8 mouse cellular contexts compared by ENCODE assay signal in the genomic region with DNA sequence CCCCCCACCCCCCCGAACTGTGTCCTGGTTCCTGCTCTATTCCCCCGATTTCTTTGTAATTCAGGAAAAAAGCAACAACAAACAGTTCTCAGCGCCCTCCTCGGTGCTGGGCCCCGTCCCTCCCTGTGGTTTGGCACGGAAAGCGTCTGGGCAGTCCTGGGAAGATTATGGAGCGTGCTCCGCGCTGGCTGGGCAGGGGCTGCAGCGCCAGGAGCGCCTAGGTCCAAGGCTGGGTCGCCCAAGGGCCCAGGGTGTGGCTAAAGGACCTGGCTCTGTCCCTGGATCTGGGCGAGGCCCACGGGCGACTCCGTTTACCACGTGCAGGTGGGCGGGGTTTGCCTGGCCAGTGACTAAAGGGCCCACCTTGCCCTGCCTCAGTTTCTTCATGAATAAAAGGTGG. TPM values are rescaled to one million over a fixed set of nuclear protein-coding genes. Genes with fewer than 3 reads are reported as not detected.
DNase-seq lines count a peak whose midpoint lies in the region; ATAC-seq lines count a peak whose summit lies in the region.

No protein-coding gene starts in this region.

- H3K27ac ChIP-seq in forebrain, embryonic 11.5 days (ENCODE audit: low read depth, low read length) = no peak overlapping the region

- H3K4me1 ChIP-seq in forebrain, embryonic 11.5 days (replicated peaks; ENCODE audit: control insufficient read depth, insufficient read depth, low read length) = peaks cover 4% of the 10 kb centered on the region; the same call in 1 of the 2 replicates

- WGBS in forebrain, embryonic 11.5 days = 1% methylated on average over 19 of the region's 19 CpGs

- ATAC-seq in forebrain, embryonic 11.5 days (replicated peaks; ENCODE audit: low FRiP score) = peak; percentile 53
- ATAC-seq in CD4-positive, CD25-positive, alpha-beta regulatory T cell, adult 4 months = no peak
- ATAC-seq in inflammation-experienced regulatory T-cells, adult 6 months = no peak

- H3K4me2 ChIP-seq in forebrain, embryonic 11.5 days (ENCODE audit: low read depth, low read length, severe bottlenecking) = peak overlapping the region; percentile 47

- H3K27me3 ChIP-seq in forebrain, embryonic 11.5 days (ENCODE audit: control insufficient read depth, insufficient read depth, low read length) = peaks cover 18% of the 10 kb centered on the region

- no peaks in the 10 kb centered on the region for H3K36me3 ChIP-seq in forebrain, embryonic 11.5 days (ENCODE audit: control insufficient read depth, insufficient read depth, low read length)

- peak; percentile 22 for DNase-seq in kidney, postnatal 14 days
- DNase-seq in kidney, postnatal 10 days = no peak
- DNase-seq in forebrain, embryonic 11.5 days (ENCODE audit: low spot score) = peak; percentile 55
- peak; percentile 12 to 38 for DNase-seq in heart, postnatal 10 days
- DNase-seq in lung, postnatal 4 days = peak; percentile 17 to 53
- DNase-seq in MN1 (ENCODE audit: low spot score) = no peak

- H3K9me3 ChIP-seq in forebrain, embryonic 11.5 days (ENCODE audit: control insufficient read depth, low read length) = no peaks in the 10 kb centered on the region

- H3K9ac ChIP-seq in forebrain, embryonic 11.5 days (ENCODE audit: low read length) = peak overlapping the region; percentile 32; the same call in 1 of the 2 replicates

- H3K4me3 ChIP-seq in forebrain, embryonic 11.5 days (ENCODE audit: low read depth, low read length) = peak overlapping the region; percentile 19

- intact Hi-C loops in heart, postnatal 10 days (cut with DNase I) = loop anchor here (10.0 kb wide), 1 partner anchor 916 kb away; no protein-coding TSS in a partner anchor

RNA-seq across cellular contexts. Expression of a gene that starts 27.9 kb away (rescaled TPM):
- 7.1 and 8.4 TPM in 2 replicates for polyA plus RNA-seq in forebrain, embryonic 11.5 days (2014; fragmentation: Nextera tagmentation; extraction: Ambion mirVana)
- not detected for total RNA-seq in heart, postnatal 10 days (2021)
- not detected for polyA plus RNA-seq in CD4-positive, CD25-positive, alpha-beta regulatory T cell, adult 4 months (2017; shearing (Covaris generic))
- under 1 TPM in 1 of 3 experiments, not detected in 2; 0.11 TPM for polyA plus RNA-seq in inflammation-experienced regulatory T-cells, adult 6 months (2017; shearing (Covaris generic))

Comparison
In these comparisons a context has a peak if more than half of its experiments do, and no peak if none do; other contexts are left out.
1. DNase-seq: peak in kidney, postnatal 14 days (single experiment), forebrain, embryonic 11.5 days (single experiment), heart, postnatal 10 days (2 of 2) and lung, postnatal 4 days (2 of 2); none in kidney, postnatal 10 days (single experiment) and MN1 (single experiment).